Mouse (Mus musculus): ENCODE results near the gene Tgfbr3. TPM values are rescaled to one million over a fixed set of nuclear protein-coding genes. Genes with fewer than 3 reads are reported as not detected.

The Tgfbr3 gene
- polyA plus RNA-seq, 1 experiment = 0.13 TPM

DNA sequence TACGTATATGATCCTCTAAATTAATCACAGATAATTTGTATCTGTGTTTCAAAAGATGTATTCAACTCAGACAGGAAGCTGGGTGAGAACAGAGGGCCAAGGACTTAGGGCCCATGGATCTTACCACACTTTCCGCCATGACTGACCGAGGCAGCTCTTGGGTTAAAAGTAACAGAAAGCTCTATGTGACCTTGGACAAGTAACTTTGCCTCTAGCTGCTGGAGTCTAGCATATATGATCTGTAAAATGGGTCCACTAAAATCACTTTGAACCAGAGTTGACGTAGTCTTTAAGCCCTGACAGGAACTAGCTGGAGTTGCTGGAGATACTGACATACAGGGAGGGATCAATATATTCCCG, 1.5 kb downstream of the Tgfbr3 start:
- TF ChIP-seq GATA1 (IDR thresholded peaks at IDR 0.05; ENCODE audit: low read length) = no peak

GRCm38 (mm10) chr5:107287254-107287907, 2.0 kb downstream of the Tgfbr3 start:
- no peak for TF ChIP-seq GATA1 (IDR thresholded peaks at IDR 0.05; ENCODE audit: low read length)

DNA sequence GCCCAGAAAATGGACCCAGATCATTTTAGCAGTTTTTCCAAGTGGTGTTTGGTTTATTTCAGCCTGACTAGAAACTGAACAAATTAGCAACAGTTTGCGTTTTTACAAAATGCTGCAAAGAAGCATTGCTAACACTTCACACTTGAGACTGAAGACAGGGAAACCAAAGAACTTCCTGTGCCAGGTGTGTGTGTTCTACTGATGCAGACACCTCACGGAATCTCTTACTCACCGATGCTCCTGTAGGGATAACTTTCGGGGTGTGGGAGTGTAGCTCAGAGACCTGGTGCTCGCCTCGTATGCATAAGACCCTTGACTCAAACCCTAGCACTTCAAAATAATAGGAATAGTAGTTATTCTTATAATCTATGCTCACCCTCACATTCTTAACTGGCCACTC, 3.9 kb downstream of the Tgfbr3 start:
- no peak for TF ChIP-seq GATA1 (IDR thresholded peaks at IDR 0.05; ENCODE audit: low read length)

DNA sequence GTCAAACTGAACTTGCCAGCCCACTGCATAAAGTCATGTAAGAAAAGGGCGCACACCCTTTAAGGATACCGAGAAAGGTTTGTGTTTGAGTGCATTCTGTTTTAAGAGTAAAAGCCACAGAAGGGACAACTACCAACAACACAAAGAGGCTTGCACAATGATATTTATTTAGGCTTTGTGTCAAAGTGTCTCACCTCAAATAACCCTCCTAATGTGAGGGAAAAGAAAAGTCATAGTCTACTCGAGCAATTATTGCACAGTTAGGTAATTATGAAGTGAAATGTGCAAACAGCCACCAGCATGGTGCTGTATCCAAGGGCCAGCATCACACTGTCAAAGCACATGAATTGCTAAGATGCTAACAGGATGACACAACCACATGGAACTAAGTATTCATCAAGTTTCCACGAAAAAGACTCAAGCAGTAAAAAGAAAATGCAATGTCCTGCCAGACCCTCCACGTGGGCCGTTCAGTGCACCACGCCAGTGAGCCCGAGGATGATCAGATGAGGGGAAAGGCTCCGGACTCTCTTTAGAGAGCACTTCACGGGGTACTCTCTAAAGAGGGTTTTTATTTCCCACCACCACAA, 5.4 kb downstream of the Tgfbr3 start:
- no peak for TF ChIP-seq GATA1 (IDR thresholded peaks at IDR 0.05; ENCODE audit: low read length)

- TF ChIP-seq GATA1 (IDR thresholded peaks at IDR 0.05; ENCODE audit: low read length) = no peak
These were observed 6.7 kb downstream of the Tgfbr3 start for GRCm38 (mm10) chr5:107282561-107283307.

DNA sequence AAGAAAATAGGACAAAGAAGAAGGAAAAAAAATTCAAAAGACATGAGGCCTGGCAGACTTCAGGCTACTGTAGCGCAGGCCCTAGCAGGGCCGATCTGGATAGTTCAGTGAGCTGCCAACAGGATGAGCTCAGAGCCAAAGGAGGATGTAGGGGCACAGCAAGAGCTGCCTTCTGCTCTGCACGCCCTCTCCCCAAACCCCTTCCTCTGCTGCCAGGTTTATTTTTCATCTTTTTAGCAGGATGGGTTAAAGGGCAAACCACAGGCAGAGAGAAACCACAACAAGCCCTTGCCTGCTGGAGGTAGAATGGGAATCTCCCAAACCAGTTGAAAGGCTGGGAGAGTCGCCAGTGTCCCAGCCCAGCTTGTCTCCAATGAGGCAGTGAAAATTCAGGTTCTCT, 10.2 kb downstream of the Tgfbr3 start:
- TF ChIP-seq GATA1 (IDR thresholded peaks at IDR 0.05; ENCODE audit: low read length) = no peak

DNA sequence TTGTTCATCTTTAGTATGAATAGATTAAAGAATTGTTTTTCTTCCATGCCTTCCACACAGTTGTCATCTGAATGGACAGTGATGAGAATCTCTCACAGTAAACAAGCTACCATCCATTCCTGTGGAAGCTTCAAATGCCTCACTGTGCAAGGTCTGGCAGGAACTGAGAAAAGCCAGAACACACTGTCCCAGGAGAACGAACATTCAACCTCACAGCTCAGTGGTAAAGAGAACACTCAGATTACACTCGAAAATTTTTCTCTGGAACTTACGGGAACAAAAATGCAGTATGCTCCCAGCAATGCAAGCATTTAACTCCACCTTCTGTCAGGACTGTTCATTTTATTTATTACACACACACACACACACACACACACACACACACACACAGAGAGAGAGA, 13.2 kb downstream of the Tgfbr3 start:
- TF ChIP-seq GATA1 (IDR thresholded peaks at IDR 0.05; ENCODE audit: low read length) = no peak

GRCm38 (mm10) chr5:107272252-107273028, 17.0 kb downstream of the Tgfbr3 start:
- TF ChIP-seq GATA1 (IDR thresholded peaks at IDR 0.05; ENCODE audit: low read length) = no peak

GRCm38 (mm10) chr5:107269006-107269328, 20.5 kb downstream of the Tgfbr3 start:
- TF ChIP-seq GATA1 (IDR thresholded peaks at IDR 0.05; ENCODE audit: low read length) = no peak

- TF ChIP-seq GATA1 (IDR thresholded peaks at IDR 0.05; ENCODE audit: low read length) = no peak
These were observed 21.1 kb downstream of the Tgfbr3 start for GRCm38 (mm10) chr5:107268121-107269005.

DNA sequence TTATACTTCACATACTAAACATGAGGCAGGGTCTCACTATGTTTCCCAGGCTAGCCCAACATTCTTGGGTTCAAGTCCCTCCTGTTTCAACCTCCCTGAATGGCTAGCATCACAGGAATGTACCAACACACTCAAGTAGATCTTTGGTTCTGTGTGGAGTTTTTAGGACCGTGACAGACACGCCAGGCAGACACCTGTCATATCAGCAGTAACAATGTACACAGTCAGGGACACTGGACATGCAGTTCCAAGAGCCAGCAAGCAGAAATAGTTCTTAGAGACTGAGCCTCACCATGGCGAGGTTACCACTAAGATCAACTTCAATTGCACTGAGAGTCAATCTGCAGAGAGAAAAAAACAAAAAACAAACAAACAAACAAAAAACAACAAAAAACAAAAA, 22.9 kb downstream of the Tgfbr3 start:
- no peak for TF ChIP-seq GATA1 (IDR thresholded peaks at IDR 0.05; ENCODE audit: low read length)

DNA sequence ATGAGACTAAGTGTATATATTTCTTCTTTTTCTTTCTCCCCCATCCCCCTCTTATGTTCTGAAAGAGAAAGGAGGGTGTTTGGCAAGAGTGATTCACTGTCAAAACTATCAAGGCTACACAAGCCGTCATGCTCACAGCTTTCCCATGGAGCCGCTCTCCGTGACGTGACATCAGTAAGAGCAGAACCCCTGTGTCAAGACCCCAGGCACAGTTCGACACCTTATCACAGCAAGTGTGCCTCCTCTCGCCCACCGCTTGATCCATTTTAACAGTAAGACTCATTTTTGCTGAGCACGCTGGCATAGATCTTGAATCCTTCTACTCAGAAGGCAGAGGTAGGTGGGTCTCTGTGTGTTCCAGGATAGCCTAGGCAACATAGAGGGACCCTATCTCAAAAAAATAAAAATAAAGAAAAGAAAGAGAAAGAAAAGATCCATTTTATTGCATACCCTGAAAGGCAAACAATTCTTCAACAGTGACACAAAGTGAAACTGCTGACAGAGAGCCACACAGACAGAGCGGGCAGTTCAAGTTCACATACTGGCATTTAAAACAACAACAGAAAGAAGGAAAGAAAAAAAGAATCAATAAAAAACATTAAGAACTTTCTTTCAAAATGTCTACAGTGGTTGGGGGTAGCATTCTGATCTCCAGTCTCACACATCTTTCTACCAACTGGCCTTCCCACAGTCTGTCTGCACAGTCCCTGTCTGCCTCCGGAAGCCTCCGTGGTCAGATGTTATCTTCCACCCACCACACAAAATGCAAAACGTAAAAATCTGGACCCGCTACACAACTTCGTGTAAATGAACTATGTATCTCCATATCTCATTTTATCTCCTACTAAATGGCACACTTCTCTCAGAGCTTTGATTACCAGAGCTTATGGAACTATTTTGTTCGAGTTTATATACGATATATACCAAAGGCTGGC, 24.7 kb downstream of the Tgfbr3 start:
- TF ChIP-seq GATA1 (IDR thresholded peaks at IDR 0.05; ENCODE audit: low read length) = no peak

DNA sequence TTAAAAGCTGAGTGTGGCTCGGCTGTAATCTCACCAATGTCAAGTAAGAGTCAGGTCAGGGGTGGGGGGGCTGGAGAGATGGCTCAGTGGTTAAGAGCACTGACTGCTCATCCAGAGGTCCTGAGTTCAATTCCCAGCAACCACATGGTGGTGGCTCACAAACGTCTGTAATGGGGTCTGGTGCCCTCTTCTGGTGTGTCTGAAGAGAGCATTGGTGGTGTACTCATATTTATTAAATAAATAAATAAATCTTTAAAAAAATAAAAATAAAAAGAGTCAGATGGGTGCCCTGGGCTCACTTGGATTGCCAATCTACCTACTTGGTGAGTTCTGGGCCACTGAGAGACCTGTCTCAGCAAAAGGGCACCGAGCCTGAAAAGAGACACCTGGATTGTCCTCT, 25.6 kb downstream of the Tgfbr3 start:
- TF ChIP-seq GATA1 (IDR thresholded peaks at IDR 0.05; ENCODE audit: low read length) = no peak

DNA sequence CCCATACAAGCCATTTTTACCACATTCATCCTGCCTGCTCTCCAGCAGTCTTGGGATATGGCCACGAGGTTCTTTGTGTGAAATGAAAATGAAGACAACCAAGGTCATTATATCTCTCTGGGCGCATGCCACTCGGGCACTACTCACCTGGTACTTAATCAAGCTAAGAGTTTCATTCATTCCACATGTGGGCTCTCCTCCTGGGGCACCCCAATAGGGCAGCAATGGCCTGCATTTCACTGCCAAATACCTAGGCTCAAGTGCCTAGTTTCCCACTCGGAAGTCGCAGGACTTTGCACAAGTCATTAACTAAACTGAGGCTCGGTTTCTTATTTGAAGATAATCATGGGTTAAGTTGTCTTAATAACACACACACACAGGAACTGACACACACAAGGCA, 27.5 kb downstream of the Tgfbr3 start:
- TF ChIP-seq GATA1 (IDR thresholded peaks at IDR 0.05; ENCODE audit: low read length) = no peak
